ENCODE assay signal across 25 mouse cellular contexts in genomic region chr13:45657176-45657575, GRCm38 (mm10).
DNase-seq lines count a peak whose midpoint lies in the region; ATAC-seq and TF ChIP-seq lines count a peak whose summit lies in the region.
"Had no signal": no experiment of that assay in that cellular context is flagged by ENCODE, and none has a peak within 500 bp of the region (broad histone marks: within the 10 kb centered on the region; RNA-seq: fewer than 3 reads in every experiment).

No protein-coding gene starts in this region.

- no peak for ATAC-seq in liver, embryonic 12.5 days
- ATAC-seq in lung, postnatal 0 days, result 0 out of 2 replicates have a peak, but pooled peaks have one; percentile 18
- ATAC-seq: activated CD4-positive, CD25-positive, alpha-beta regulatory T cell, adult 4 months; CD4-positive, CD25-positive, alpha-beta regulatory T cell, adult 4 months; forebrain, embryonic 13.5 days; forebrain, embryonic 15.5 days; forebrain, postnatal 0 days; Patski had no signal

- peaks cover 3% of the 10 kb centered on the region; the same call in 1 of the 2 replicates for H3K4me1 ChIP-seq in liver, adult 2 months (ENCODE audit: control insufficient read depth, insufficient read depth, low read length)
- no peaks in the 10 kb centered on the region for H3K4me1 ChIP-seq in liver, embryonic 12.5 days
- no peaks in the 10 kb centered on the region for H3K4me1 ChIP-seq in lung, postnatal 0 days (ENCODE audit: insufficient read depth, low read depth, low read length)
- H3K4me1 ChIP-seq in lung, adult 2 months (ENCODE audit: control insufficient read depth, insufficient read depth, low read length), result peaks cover 2% of the 10 kb centered on the region; the same call in 1 of the 2 replicates
- H3K4me1 ChIP-seq: embryonic facial prominence, embryonic 10.5 days; embryonic facial prominence, embryonic 12.5 days had no signal

- peak; percentile 70 for DNase-seq in liver, adult 2 months (ENCODE audit: extremely low read depth, low read depth, low spot score)
- DNase-seq in lung, postnatal 0 days (ENCODE audit: low spot score), result peak; percentile 61
- DNase-seq in lung, adult 2 months, result no peak
- peak; percentile 58 for DNase-seq in adipocyte (ENCODE audit: low spot score)
- no peak for DNase-seq in gastrocnemius, postnatal 14 days
- DNase-seq: adrenal gland, adult 2 months; adrenal gland, postnatal 10 days; adrenal gland, postnatal 25 days; B cell, adult 2 months; cerebellum, adult 11-12 months; cerebellum, adult 2 months; cerebellum, adult 9-10 months; cerebellum, postnatal 10 days; cerebellum, postnatal 25 days; forebrain, postnatal 0 days had no signal

- no peaks in the 10 kb centered on the region for H3K27me3 ChIP-seq in liver, adult 2 months (ENCODE audit: control insufficient read depth, insufficient read depth, low read length)
- no peaks in the 10 kb centered on the region for H3K27me3 ChIP-seq in liver, embryonic 12.5 days (replicated peaks)
- no peaks in the 10 kb centered on the region for H3K27me3 ChIP-seq in lung, postnatal 0 days (replicated peaks; ENCODE audit: insufficient read depth, low read length)
- H3K27me3 ChIP-seq: CH12.LX; embryonic facial prominence, embryonic 12.5 days; forebrain, embryonic 13.5 days; forebrain, embryonic 15.5 days; Patski had no signal

- H3K9me3 ChIP-seq in liver, embryonic 12.5 days (replicated peaks), result no peaks in the 10 kb centered on the region
- H3K9me3 ChIP-seq in lung, postnatal 0 days (ENCODE audit: low read length), result no peaks in the 10 kb centered on the region
- H3K9me3 ChIP-seq: embryonic facial prominence, embryonic 10.5 days; embryonic facial prominence, embryonic 12.5 days; forebrain, embryonic 13.5 days; forebrain, embryonic 15.5 days; G1E had no signal

- H3K27ac ChIP-seq in liver, adult 2 months (replicated peaks; ENCODE audit: insufficient read depth, low read depth, low read length), result no peak overlapping the region
- no peak overlapping the region for H3K27ac ChIP-seq in liver, embryonic 12.5 days
- H3K27ac ChIP-seq in lung, postnatal 0 days (ENCODE audit: low read length), result peak overlapping the region; percentile 15; the same call in 1 of the 2 replicates
- H3K27ac ChIP-seq: embryonic facial prominence, embryonic 10.5 days; embryonic facial prominence, embryonic 12.5 days; forebrain, embryonic 13.5 days; forebrain, embryonic 15.5 days had no signal

- H3K9ac ChIP-seq in liver, adult 2 months (ENCODE audit: low read depth, low read length), result no peak overlapping the region
- no peak overlapping the region for H3K9ac ChIP-seq in liver, embryonic 12.5 days
- no peak overlapping the region for H3K9ac ChIP-seq in lung, postnatal 0 days (replicated peaks; ENCODE audit: low read depth)
- H3K9ac ChIP-seq: embryonic facial prominence, embryonic 12.5 days; forebrain, embryonic 13.5 days; forebrain, embryonic 15.5 days; forebrain, postnatal 0 days had no signal

- H3K4me3 ChIP-seq in liver, adult 2 months (ENCODE audit: insufficient read depth, low read depth, low read length), result no peak overlapping the region
- no peak overlapping the region for H3K4me3 ChIP-seq in liver, embryonic 12.5 days
- no peak overlapping the region for H3K4me3 ChIP-seq in lung, postnatal 0 days (ENCODE audit: low read depth, low read length)
- no peak overlapping the region for H3K4me3 ChIP-seq in lung, adult 2 months (replicated peaks; ENCODE audit: extremely low read depth, low read depth, low read length)
- H3K4me3 ChIP-seq: embryonic facial prominence, embryonic 10.5 days; embryonic facial prominence, embryonic 12.5 days; forebrain, embryonic 13.5 days; forebrain, embryonic 15.5 days had no signal

- TF ChIP-seq POLR2A in liver, adult 2 months (IDR thresholded peaks at IDR 0.05; ENCODE audit: extremely low read depth, insufficient read depth, low read length), result no peak
- TF ChIP-seq POLR2A in lung, adult 2 months (IDR thresholded peaks at IDR 0.05; ENCODE audit: borderline replicate concordance, extremely low read depth, low read depth, low read length), result no peak

- no peak for TF ChIP-seq EP300 in lung, postnatal 0 days (IDR thresholded peaks at IDR 0.05)

- H3K4me2 ChIP-seq in liver, embryonic 12.5 days, result no peak overlapping the region
- H3K4me2 ChIP-seq in lung, postnatal 0 days (replicated peaks; ENCODE audit: low read depth, low read length), result no peak overlapping the region
- H3K4me2 ChIP-seq: embryonic facial prominence, embryonic 12.5 days; forebrain, embryonic 13.5 days; forebrain, embryonic 15.5 days had no signal

- intact Hi-C loops in gastrocnemius, postnatal 14 days (cut with DNase I; ENCODE audit: low total_unique reads), result no loop called here

- TF ChIP-seq CTCF in liver, adult 2 months (IDR thresholded peaks at IDR 0.05; ENCODE audit: low read depth, low read length), result no peak
- TF ChIP-seq CTCF in lung, postnatal 0 days (IDR thresholded peaks at IDR 0.05), result no peak
- no peak for TF ChIP-seq CTCF in lung, adult 2 months (IDR thresholded peaks at IDR 0.05; ENCODE audit: insufficient read depth, low read length)

- WGBS in liver, adult 2 months, result 26% methylated on average over 1 of the region's 1 CpGs
- 90% methylated on average over 1 of the region's 1 CpGs for WGBS in liver, embryonic 12.5 days (ENCODE audit: insufficient replicate concordance)
- 100% methylated on average over 1 of the region's 1 CpGs for WGBS in lung, postnatal 0 days
- 90% methylated on average over 1 of the region's 1 CpGs for WGBS in lung, adult 2 months

- H3K36me3 ChIP-seq in liver, adult 2 months (ENCODE audit: control insufficient read depth, insufficient read depth, low read length), result no peaks in the 10 kb centered on the region
- H3K36me3 ChIP-seq in liver, embryonic 12.5 days, result no peaks in the 10 kb centered on the region
- H3K36me3 ChIP-seq in lung, postnatal 0 days (ENCODE audit: insufficient read depth, low read length), result no peaks in the 10 kb centered on the region
- H3K36me3 ChIP-seq: embryonic facial prominence, embryonic 10.5 days; embryonic facial prominence, embryonic 12.5 days; forebrain, embryonic 15.5 days had no signal

- no peaks in the 10 kb centered on the region; the same call in 1 of the 2 replicates for H3K79me2 ChIP-seq in liver, adult 2 months (ENCODE audit: control insufficient read depth, insufficient read depth, low read length)

Comparison
In these comparisons a context has a peak if more than half of its experiments do, and no peak if none do; other contexts are left out.
1. DNase-seq: peak in liver, adult 2 months (single experiment), lung, postnatal 0 days (single experiment) and adipocyte (single experiment); none in lung, adult 2 months (single experiment) and gastrocnemius, postnatal 14 days (single experiment).